Mouse (Mus musculus): ENCODE data around the gene Golph3. TPM values are rescaled to one million over a fixed set of nuclear protein-coding genes. Genes with fewer than 3 reads are reported as not detected.

The Golph3 gene
- total and polyA plus RNA-seq, 3 experiments = 81.1 to 149 (median 99.2) TPM

DNA sequence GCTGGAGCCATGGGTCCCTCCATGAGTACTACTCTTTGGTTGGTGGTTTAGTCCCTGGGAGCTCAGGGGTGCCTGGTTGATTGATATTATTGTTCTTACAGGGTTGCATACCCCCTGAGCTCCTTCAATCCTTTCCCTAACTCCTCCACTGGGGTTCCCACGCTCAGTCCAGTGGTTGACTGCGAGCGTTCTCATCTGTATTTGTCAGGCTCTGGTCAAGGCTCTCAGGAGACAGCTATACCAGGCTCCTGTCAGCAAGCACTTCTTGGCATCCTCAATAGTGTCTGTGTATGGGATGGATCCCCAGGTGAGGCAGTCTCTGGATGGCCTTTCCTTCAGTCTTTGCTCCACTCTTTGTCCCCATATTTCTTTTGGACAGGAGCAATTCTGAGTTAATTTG lies 25.7 kb downstream of the Golph3 start:
- Histone ChIP-seq H3K79me2 (ENCODE audit: control insufficient read depth, insufficient read depth, low read length, poor library complexity) (peaks cover 16% of the 10 kb centered on the region), H3K27me3 (ENCODE audit: control insufficient read depth in 1 of 2, insufficient read depth in 2 of 2, low read length in 2 of 2) (no peaks in the 10 kb centered on the region), H3K4me3 (ENCODE audit: control insufficient read depth in 1 of 2, insufficient read depth in 1 of 2, low read depth in 2 of 2, low read length in 2 of 2) (no peak overlapping the region), H3K9ac (ENCODE audit: control insufficient read depth, low read depth, low read length, poor library complexity, severe bottlenecking) (no peak overlapping the region), H3K36me3 (ENCODE audit: control insufficient read depth in 1 of 2, insufficient read depth in 2 of 2, low read length in 2 of 2) (peaks cover 9 to 51% of the 10 kb centered on the region in 2 experiments), H3K27ac (ENCODE audit: control insufficient read depth, low read depth, low read length) (no peak overlapping the region), H3K4me1 (ENCODE audit: control insufficient read depth in 1 of 2, insufficient read depth in 2 of 2, low read length in 2 of 2) (peaks cover 4 to 6% of the 10 kb centered on the region in 2 experiments), H3K9me3 (replicated peaks; ENCODE audit: insufficient read depth, low read length) (no peaks in the 10 kb centered on the region)
- DNase-seq (ENCODE audit: low read depth, low spot score) = no peak
- TF ChIP-seq TBP (IDR thresholded peaks at IDR 0.05; ENCODE audit: low read depth, low read length) (no peak), ZC3H11A (IDR thresholded peaks at IDR 0.05; ENCODE audit: low read depth, low read length) (no peak), POLR2AphosphoS2 (IDR thresholded peaks at IDR 0.05; ENCODE audit: low read length) (no peak), ETS1 (IDR thresholded peaks at IDR 0.05; ENCODE audit: low read depth, low read length) (no peak), POLR2A (IDR thresholded peaks at IDR 0.05; ENCODE audit: control insufficient read depth in 1 of 2, insufficient read depth in 1 of 2, low read depth in 1 of 2, low read length in 2 of 2, poor library complexity in 1 of 2) (no peak), SIN3A (IDR thresholded peaks at IDR 0.05; ENCODE audit: low read length) (no peak), HCFC1 (IDR thresholded peaks at IDR 0.05; ENCODE audit: low read depth, low read length) (no peak), CHD1 (IDR thresholded peaks at IDR 0.05; ENCODE audit: low read depth, low read length) (no peak), NELFE (IDR thresholded peaks at IDR 0.05; ENCODE audit: low read depth, low read length) (no peak), CHD2 (IDR thresholded peaks at IDR 0.05; ENCODE audit: low read length) (no peak), EP300 (IDR thresholded peaks at IDR 0.05; ENCODE audit: low read depth in 1 of 2, low read length in 2 of 2) (no peak), MAFK (IDR thresholded peaks at IDR 0.05; ENCODE audit: borderline replicate concordance, low read depth, low read length) (no peak), USF2 (IDR thresholded peaks at IDR 0.05; ENCODE audit: borderline replicate concordance in 1 of 2, insufficient read depth in 1 of 2, low read depth in 1 of 2, low read length in 2 of 2) (no peak), RCOR1 (IDR thresholded peaks at IDR 0.05; ENCODE audit: low read depth, low read length) (no peak), BHLHE40 (IDR thresholded peaks at IDR 0.05; ENCODE audit: borderline replicate concordance, low read depth, low read length) (no peak), ELF1 (IDR thresholded peaks at IDR 0.05; ENCODE audit: low read depth, low read length) (no peak), E2F4 (IDR thresholded peaks at IDR 0.05; ENCODE audit: borderline replicate concordance, low read depth, low read length) (no peak)

DNA sequence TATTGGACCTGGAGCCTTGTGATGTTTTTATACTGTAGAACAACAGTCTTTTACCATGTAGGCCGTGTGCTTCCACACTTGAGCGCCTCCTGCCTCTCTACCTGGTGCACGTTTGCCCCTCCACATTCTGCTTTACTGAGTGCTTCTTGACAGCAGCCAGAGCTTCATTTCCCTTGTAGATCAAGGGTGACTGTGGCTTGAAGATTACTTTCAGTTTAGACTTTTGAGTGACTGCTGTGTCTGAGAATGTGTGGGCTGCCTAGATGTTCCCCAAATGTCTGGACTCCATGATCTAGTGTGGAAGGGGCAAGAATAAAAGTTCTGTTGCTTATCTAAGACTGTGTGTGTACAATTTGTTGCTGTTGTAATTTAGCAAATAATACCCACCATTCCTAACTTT lies 27.7 kb downstream of the Golph3 start:
- Histone ChIP-seq H3K79me2 (ENCODE audit: control insufficient read depth, insufficient read depth, low read length, poor library complexity) (peaks cover 6% of the 10 kb centered on the region), H3K9me3 (replicated peaks; ENCODE audit: insufficient read depth, low read length) (no peaks in the 10 kb centered on the region), H3K36me3 (ENCODE audit: control insufficient read depth in 1 of 2, insufficient read depth in 2 of 2, low read length in 2 of 2) (peaks cover 0 to 45% of the 10 kb centered on the region in 2 experiments; a peak in 3 of 4 replicates), H3K9ac (ENCODE audit: control insufficient read depth, low read depth, low read length, poor library complexity, severe bottlenecking) (no peak overlapping the region), H3K4me3 (ENCODE audit: control insufficient read depth in 1 of 2, insufficient read depth in 1 of 2, low read depth in 2 of 2, low read length in 2 of 2) (no peak overlapping the region), H3K4me1 (ENCODE audit: control insufficient read depth in 1 of 2, insufficient read depth in 2 of 2, low read length in 2 of 2) (no peaks in the 10 kb centered on the region), H3K27me3 (ENCODE audit: control insufficient read depth in 1 of 2, insufficient read depth in 2 of 2, low read length in 2 of 2) (no peaks in the 10 kb centered on the region), H3K27ac (ENCODE audit: control insufficient read depth, low read depth, low read length) (no peak overlapping the region)
- DNase-seq (ENCODE audit: low read depth, low spot score) = no peak
- TF ChIP-seq UBTF (IDR thresholded peaks at IDR 0.05; ENCODE audit: borderline replicate concordance, insufficient read depth, low read depth, low read length) = no peak
- TF ChIP-seq TBP (IDR thresholded peaks at IDR 0.05; ENCODE audit: low read depth, low read length) = no peak
- no peak for TF ChIP-seq ETS1 (IDR thresholded peaks at IDR 0.05; ENCODE audit: low read depth, low read length)
- TF ChIP-seq JUND (IDR thresholded peaks at IDR 0.05; ENCODE audit: low read depth, low read length) = no peak
- no peak for TF ChIP-seq CHD1 (IDR thresholded peaks at IDR 0.05; ENCODE audit: low read depth, low read length)
- no peak for TF ChIP-seq POLR2A (IDR thresholded peaks at IDR 0.05; ENCODE audit: control insufficient read depth in 1 of 2, insufficient read depth in 1 of 2, low read depth in 1 of 2, low read length in 2 of 2, poor library complexity in 1 of 2)
- TF ChIP-seq TAL1 (IDR thresholded peaks at IDR 0.05; ENCODE audit: low read length) = no peak
- no peak for TF ChIP-seq HCFC1 (IDR thresholded peaks at IDR 0.05; ENCODE audit: low read depth, low read length)
- no peak for TF ChIP-seq MAZ (IDR thresholded peaks at IDR 0.05; ENCODE audit: low read depth, low read length)
- TF ChIP-seq USF1 (IDR thresholded peaks at IDR 0.05; ENCODE audit: low read depth, low read length) = no peak
- no peak for TF ChIP-seq MYB (IDR thresholded peaks at IDR 0.05; ENCODE audit: low read depth, low read length)
- TF ChIP-seq MXI1 (IDR thresholded peaks at IDR 0.05; ENCODE audit: low read depth, low read length) = no peak

Data from MEL (cell line).